Mouse (Mus musculus): ENCODE measurements around the gene Huwe1. TPM values are rescaled to one million over a fixed set of nuclear protein-coding genes. Genes with fewer than 3 reads are reported as not detected.

Huwe1 gene
- polyA plus RNA-seq, 1 experiment, result 54.3 TPM

DNA sequence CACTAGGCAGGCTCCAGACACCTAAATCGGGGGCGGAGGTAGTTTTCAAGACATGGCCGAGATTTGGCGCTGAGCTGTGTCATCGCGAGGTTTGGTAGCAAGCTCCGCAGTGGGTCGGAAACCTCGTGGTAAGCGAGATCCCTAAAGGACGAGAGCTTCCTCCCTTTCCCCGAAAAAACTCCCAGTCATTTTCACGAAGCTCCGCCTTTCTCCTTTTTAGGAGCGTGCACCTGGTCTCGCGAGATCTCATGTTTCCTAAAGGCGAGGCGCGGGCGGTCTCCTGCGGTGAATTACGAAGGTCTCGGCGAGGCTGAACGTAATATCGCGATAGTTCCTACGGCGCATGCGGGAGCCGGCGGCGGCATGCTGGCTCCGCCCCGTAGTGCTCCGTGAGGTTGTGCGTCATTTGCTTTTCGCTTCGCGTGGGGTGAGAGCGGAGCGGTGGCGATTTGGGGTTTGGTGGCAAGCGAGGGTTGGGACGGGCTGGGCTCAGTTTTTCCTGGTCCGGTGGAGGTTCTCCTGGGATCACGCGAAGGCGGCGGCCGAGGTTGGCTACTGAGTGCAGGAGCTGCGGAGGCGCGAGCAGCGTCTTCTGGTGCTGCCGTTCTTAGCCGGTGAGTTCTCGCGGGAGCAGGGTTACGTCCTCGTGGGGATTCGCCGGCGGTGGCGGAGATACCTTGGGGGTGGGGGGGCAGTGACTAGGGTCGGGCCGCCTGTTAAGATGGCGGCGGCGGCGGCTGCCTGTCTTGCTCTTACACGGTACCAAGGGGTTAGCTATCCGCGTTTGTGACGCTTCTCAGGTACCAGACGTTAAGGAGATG, 2.6 kb downstream of the Huwe1 start:
- peak overlapping the region; percentile 98 for H3K27ac ChIP-seq (ENCODE audit: insufficient read depth, low read length)
- peak; percentile 88 to 96 for DNase-seq (ENCODE audit: low read depth in 1 of 2, low spot score in 2 of 2)
- H3K4me1 ChIP-seq (ENCODE audit: control insufficient read depth, insufficient read depth, insufficient read length), result peaks cover 2% of the 10 kb centered on the region; the same call in 1 of the 2 replicates
- TF ChIP-seq POLR2A (IDR thresholded peaks at IDR 0.05; ENCODE audit: low read depth, low read length) (peak; percentile 61), CTCF (IDR thresholded peaks at IDR 0.05; ENCODE audit: extremely low read depth, insufficient read depth, insufficient read length, insufficient replicate concordance) (no peak)
- WGBS, result 27% methylated on average over 77 of the region's 77 CpGs
- H3K36me3 ChIP-seq (ENCODE audit: control insufficient read depth, insufficient read depth, low read length), result no peaks in the 10 kb centered on the region
- H3K27me3 ChIP-seq (ENCODE audit: control insufficient read depth, insufficient read depth, low read length), result no peaks in the 10 kb centered on the region
- H3K4me3 ChIP-seq (ENCODE audit: extremely low read depth, insufficient read depth, insufficient read length), result peak overlapping the region; percentile 84

DNA sequence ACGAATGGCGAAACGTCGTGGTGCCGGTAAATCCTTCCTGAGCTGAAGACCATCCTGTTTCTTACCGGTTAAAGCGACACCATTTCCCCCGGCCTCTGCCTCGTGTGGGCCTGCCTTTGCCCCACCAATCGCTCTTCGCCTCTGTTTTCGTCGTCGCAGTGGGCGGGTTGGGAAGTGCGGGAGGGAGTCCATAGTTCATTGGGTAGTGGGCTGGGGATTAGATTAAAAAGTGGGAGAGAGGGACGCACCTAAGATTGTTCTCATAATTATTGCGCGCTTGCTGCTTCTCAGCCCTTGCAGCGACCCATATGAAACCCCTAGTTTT, 3.1 kb downstream of the Huwe1 start:
- 18% methylated on average over 20 of the region's 20 CpGs for WGBS
- peak overlapping the region; percentile 98 for H3K27ac ChIP-seq (ENCODE audit: insufficient read depth, low read length)
- H3K36me3 ChIP-seq (ENCODE audit: control insufficient read depth, insufficient read depth, low read length), result no peaks in the 10 kb centered on the region
- TF ChIP-seq CTCF (IDR thresholded peaks at IDR 0.05; ENCODE audit: extremely low read depth, insufficient read depth, insufficient read length, insufficient replicate concordance) (no peak), POLR2A (IDR thresholded peaks at IDR 0.05; ENCODE audit: low read depth, low read length) (no peak)
- peak overlapping the region; percentile 84 for H3K4me3 ChIP-seq (ENCODE audit: extremely low read depth, insufficient read depth, insufficient read length)
- H3K27me3 ChIP-seq (ENCODE audit: control insufficient read depth, insufficient read depth, low read length), result no peaks in the 10 kb centered on the region
- peak in 1 of 2 experiments; percentile 34 for DNase-seq (ENCODE audit: low read depth in 1 of 2, low spot score in 2 of 2)
- H3K4me1 ChIP-seq (ENCODE audit: control insufficient read depth, insufficient read depth, insufficient read length), result peaks cover 2% of the 10 kb centered on the region; the same call in 1 of the 2 replicates

DNA sequence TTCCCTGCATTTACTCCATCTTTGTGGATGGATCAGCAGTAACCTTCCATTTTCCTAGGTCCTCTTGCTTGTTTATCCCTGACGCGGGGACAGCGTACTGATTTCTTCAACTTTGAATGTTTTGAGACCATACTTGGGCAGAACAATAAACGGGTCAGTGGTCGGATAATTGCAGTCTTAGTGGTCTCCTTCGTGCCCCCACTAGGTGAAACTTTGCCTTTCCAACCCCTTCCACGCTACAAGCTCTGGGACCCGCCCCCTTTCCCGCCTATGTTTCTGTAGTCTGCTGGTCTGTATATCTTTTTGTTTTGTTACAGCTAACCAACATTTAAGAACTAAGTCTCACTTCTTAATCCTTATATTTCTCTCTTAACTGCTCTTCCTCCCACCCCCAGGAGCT, 3.8 kb downstream of the Huwe1 start:
- no peak for TF ChIP-seq CTCF (IDR thresholded peaks at IDR 0.05; ENCODE audit: extremely low read depth, insufficient read depth, insufficient read length, insufficient replicate concordance)
- no peak overlapping the region for H3K27ac ChIP-seq (ENCODE audit: insufficient read depth, low read length)
- H3K4me3 ChIP-seq (ENCODE audit: extremely low read depth, insufficient read depth, insufficient read length), result peak overlapping the region; percentile 84
- no peaks in the 10 kb centered on the region for H3K36me3 ChIP-seq (ENCODE audit: control insufficient read depth, insufficient read depth, low read length)
- peaks cover 2% of the 10 kb centered on the region; the same call in 1 of the 2 replicates for H3K4me1 ChIP-seq (ENCODE audit: control insufficient read depth, insufficient read depth, insufficient read length)
- WGBS, result 36% methylated on average over 9 of the region's 9 CpGs
- H3K27me3 ChIP-seq (ENCODE audit: control insufficient read depth, insufficient read depth, low read length), result no peaks in the 10 kb centered on the region
- DNase-seq (ENCODE audit: low read depth in 1 of 2, low spot score in 2 of 2), result no peak

- WGBS, result 76% methylated on average over 6 of the region's 6 CpGs
These were observed 10.9 kb downstream of the Huwe1 start for GRCm38 (mm10) chrX:151811481-151811880.

DNA sequence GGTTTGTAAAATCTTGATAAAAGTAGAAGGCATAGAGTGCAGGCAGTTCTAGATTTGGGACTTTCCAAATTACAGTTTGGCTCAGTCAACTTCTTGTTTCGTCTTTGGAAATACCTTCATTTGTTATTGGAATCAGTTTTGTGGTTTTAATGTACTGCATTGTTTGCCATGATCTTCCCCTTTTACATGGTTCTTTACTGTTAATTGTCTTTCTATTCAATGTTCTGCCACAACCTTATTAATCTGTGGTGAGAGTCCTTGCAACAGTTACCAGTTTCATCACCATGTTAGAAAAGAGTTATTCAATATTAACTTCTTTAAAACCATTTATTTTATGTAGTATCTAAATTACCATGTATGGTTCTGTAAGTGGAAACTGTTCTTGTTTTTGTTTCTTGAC, 13.0 kb downstream of the Huwe1 start:
- Histone ChIP-seq H3K27me3 (ENCODE audit: control insufficient read depth, insufficient read depth, low read length) (no peaks in the 10 kb centered on the region), H3K4me3 (ENCODE audit: extremely low read depth, insufficient read depth, insufficient read length) (no peak overlapping the region), H3K36me3 (ENCODE audit: control insufficient read depth, insufficient read depth, low read length) (no peaks in the 10 kb centered on the region), H3K27ac (ENCODE audit: insufficient read depth, low read length) (no peak overlapping the region), H3K4me1 (ENCODE audit: control insufficient read depth, insufficient read depth, insufficient read length) (no peaks in the 10 kb centered on the region)
- 65% methylated on average over 1 of the region's 1 CpGs for whole genome bisulfite sequencing
- no peak for DNase-seq (ENCODE audit: low read depth in 1 of 2, low spot score in 2 of 2)
- no peak for TF ChIP-seq CTCF (IDR thresholded peaks at IDR 0.05; ENCODE audit: extremely low read depth, insufficient read depth, insufficient read length, insufficient replicate concordance)
- no peak for TF ChIP-seq POLR2A (IDR thresholded peaks at IDR 0.05; ENCODE audit: low read depth, low read length)

More at GRCm38 (mm10) chrX:151811481-151811880, 10.9 kb downstream of the Huwe1 start:
- no peaks in the 10 kb centered on the region for H3K36me3 ChIP-seq (ENCODE audit: control insufficient read depth, insufficient read depth, low read length)
- DNase-seq (ENCODE audit: low read depth in 1 of 2, low spot score in 2 of 2), result no peak
- H3K27me3 ChIP-seq (ENCODE audit: control insufficient read depth, insufficient read depth, low read length), result no peaks in the 10 kb centered on the region
- no peaks in the 10 kb centered on the region for H3K4me1 ChIP-seq (ENCODE audit: control insufficient read depth, insufficient read depth, insufficient read length)
- no peak overlapping the region for H3K4me3 ChIP-seq (ENCODE audit: extremely low read depth, insufficient read depth, insufficient read length)
- no peak for TF ChIP-seq POLR2A (IDR thresholded peaks at IDR 0.05; ENCODE audit: low read depth, low read length)
- no peak overlapping the region for H3K27ac ChIP-seq (ENCODE audit: insufficient read depth, low read length)

- Histone ChIP-seq H3K27ac (ENCODE audit: insufficient read depth, low read length) (no peak overlapping the region), H3K27me3 (ENCODE audit: control insufficient read depth, insufficient read depth, low read length) (no peaks in the 10 kb centered on the region), H3K4me1 (ENCODE audit: control insufficient read depth, insufficient read depth, insufficient read length) (no peaks in the 10 kb centered on the region), H3K36me3 (ENCODE audit: control insufficient read depth, insufficient read depth, low read length) (no peaks in the 10 kb centered on the region), H3K4me3 (ENCODE audit: extremely low read depth, insufficient read depth, insufficient read length) (no peak overlapping the region)
- WGBS, result 65% methylated on average over 3 of the region's 3 CpGs
- TF ChIP-seq CTCF (IDR thresholded peaks at IDR 0.05; ENCODE audit: extremely low read depth, insufficient read depth, insufficient read length, insufficient replicate concordance) (no peak), POLR2A (IDR thresholded peaks at IDR 0.05; ENCODE audit: low read depth, low read length) (no peak)
- no peak for DNase-seq (ENCODE audit: low read depth in 1 of 2, low spot score in 2 of 2)
These were observed 17.1 kb downstream of the Huwe1 start for GRCm38 (mm10) chrX:151817712-151818111.

- WGBS, result 78% methylated on average over 1 of the region's 1 CpGs
- no peaks in the 10 kb centered on the region for H3K4me1 ChIP-seq (ENCODE audit: control insufficient read depth, insufficient read depth, insufficient read length)
- H3K4me3 ChIP-seq (ENCODE audit: extremely low read depth, insufficient read depth, insufficient read length), result no peak overlapping the region
- H3K27ac ChIP-seq (ENCODE audit: insufficient read depth, low read length), result no peak overlapping the region
- H3K27me3 ChIP-seq (ENCODE audit: control insufficient read depth, insufficient read depth, low read length), result no peaks in the 10 kb centered on the region
- DNase-seq (ENCODE audit: low read depth in 1 of 2, low spot score in 2 of 2), result no peak
- no peaks in the 10 kb centered on the region for H3K36me3 ChIP-seq (ENCODE audit: control insufficient read depth, insufficient read depth, low read length)
- TF ChIP-seq POLR2A (IDR thresholded peaks at IDR 0.05; ENCODE audit: low read depth, low read length) (no peak), CTCF (IDR thresholded peaks at IDR 0.05; ENCODE audit: extremely low read depth, insufficient read depth, insufficient read length, insufficient replicate concordance) (no peak)
These were observed 28.4 kb downstream of the Huwe1 start for GRCm38 (mm10) chrX:151828971-151829370.

All from spleen, adult 2 months (tissue).